Mouse (Mus musculus): ENCODE results near the gene Pxn. TPM values are rescaled to one million over a fixed set of nuclear protein-coding genes. Genes with fewer than 3 reads are reported as not detected.
"Not testable (repeated sequence)": the region's sequence is repeated elsewhere in the genome, so short reads cannot be mapped to it uniquely, and the experiment has no call there.

Gene Pxn
- polyA plus RNA-seq, 1 experiment, result 194 TPM

- H3K27ac ChIP-seq (ENCODE audit: insufficient read depth, low read length), result no peak overlapping the region
- 79% methylated on average over 7 of the region's 7 CpGs for WGBS
- DNase-seq, result no peak
These were observed 9.4 kb upstream of the Pxn start for GRCm38 (mm10) chr5:115497033-115497432.

GRCm38 (mm10) chr5:115498307-115499240, 7.9 kb upstream of the Pxn start:
- WGBS, result 44% methylated on average over 9 of the region's 9 CpGs
- H3K4me1 ChIP-seq (ENCODE audit: control insufficient read depth, insufficient read depth, low read length), result peaks cover 6% of the 10 kb centered on the region; the same call in 1 of the 2 replicates
- peak overlapping the region; percentile 51; the same call in 1 of the 2 replicates for H3K27ac ChIP-seq (ENCODE audit: insufficient read depth, low read length)
- H3K27me3 ChIP-seq (ENCODE audit: control insufficient read depth, insufficient read depth, low read length), result no peaks in the 10 kb centered on the region
- peak; percentile 66 to 73 for DNase-seq
- TF ChIP-seq POLR2A (IDR thresholded peaks at IDR 0.05; ENCODE audit: borderline replicate concordance, insufficient read depth, low read length) (no peak), CTCF (IDR thresholded peaks at IDR 0.05; ENCODE audit: borderline replicate concordance, insufficient read depth, low read depth, low read length) (no peak)
- no peak overlapping the region for H3K4me3 ChIP-seq (replicated peaks; ENCODE audit: insufficient read depth, low read depth, low read length)

More at GRCm38 (mm10) chr5:115497033-115497432, 9.4 kb upstream of the Pxn start:
- H3K27me3 ChIP-seq (ENCODE audit: control insufficient read depth, insufficient read depth, low read length), result no peaks in the 10 kb centered on the region
- no peak overlapping the region for H3K4me3 ChIP-seq (replicated peaks; ENCODE audit: insufficient read depth, low read depth, low read length)
- H3K4me1 ChIP-seq (ENCODE audit: control insufficient read depth, insufficient read depth, low read length), result peaks cover 9% of the 10 kb centered on the region; the same call in 1 of the 2 replicates
- TF ChIP-seq POLR2A (IDR thresholded peaks at IDR 0.05; ENCODE audit: borderline replicate concordance, insufficient read depth, low read length), result no peak
- no peak for TF ChIP-seq CTCF (IDR thresholded peaks at IDR 0.05; ENCODE audit: borderline replicate concordance, insufficient read depth, low read depth, low read length)

- Histone ChIP-seq H3K4me3 (replicated peaks; ENCODE audit: insufficient read depth, low read depth, low read length) (no peak overlapping the region), H3K4me1 (ENCODE audit: control insufficient read depth, insufficient read depth, low read length) (peaks cover 6% of the 10 kb centered on the region; the same call in 1 of the 2 replicates), H3K27ac (ENCODE audit: insufficient read depth, low read length) (no peak overlapping the region), H3K27me3 (ENCODE audit: control insufficient read depth, insufficient read depth, low read length) (no peaks in the 10 kb centered on the region)
- 85% methylated on average over 12 of the region's 12 CpGs for WGBS
- no peak for DNase-seq
- TF ChIP-seq CTCF (IDR thresholded peaks at IDR 0.05; ENCODE audit: borderline replicate concordance, insufficient read depth, low read depth, low read length) (no peak), POLR2A (IDR thresholded peaks at IDR 0.05; ENCODE audit: borderline replicate concordance, insufficient read depth, low read length) (no peak)
These were observed 6.0 kb upstream of the Pxn start for GRCm38 (mm10) chr5:115500383-115500935.

GRCm38 (mm10) chr5:115503035-115503434, 3.4 kb upstream of the Pxn start:
- WGBS, result 69% methylated on average over 12 of the region's 12 CpGs
- no peak for DNase-seq
- H3K4me1 ChIP-seq (ENCODE audit: control insufficient read depth, insufficient read depth, low read length), result peaks cover 5% of the 10 kb centered on the region; the same call in 1 of the 2 replicates
- TF ChIP-seq POLR2A (IDR thresholded peaks at IDR 0.05; ENCODE audit: borderline replicate concordance, insufficient read depth, low read length) (no peak), CTCF (IDR thresholded peaks at IDR 0.05; ENCODE audit: borderline replicate concordance, insufficient read depth, low read depth, low read length) (no peak)
- H3K27ac ChIP-seq (ENCODE audit: insufficient read depth, low read length), result no peak overlapping the region
- no peaks in the 10 kb centered on the region for H3K27me3 ChIP-seq (ENCODE audit: control insufficient read depth, insufficient read depth, low read length)
- no peak overlapping the region for H3K4me3 ChIP-seq (replicated peaks; ENCODE audit: insufficient read depth, low read depth, low read length)

- H3K27me3 ChIP-seq (ENCODE audit: control insufficient read depth, insufficient read depth, low read length); DNase-seq; H3K4me3 ChIP-seq (replicated peaks; ENCODE audit: insufficient read depth, low read depth, low read length); H3K27ac ChIP-seq (ENCODE audit: insufficient read depth, low read length); H3K4me1 ChIP-seq (ENCODE audit: control insufficient read depth, insufficient read depth, low read length): not testable (repeated sequence)
- WGBS, result 74% methylated on average over 4 of the region's 4 CpGs
These were observed 859 bp upstream of the Pxn start for GRCm38 (mm10) chr5:115505617-115506016.

- DNase-seq, result peak; percentile 41 to 51
- Histone ChIP-seq H3K4me1 (ENCODE audit: control insufficient read depth, insufficient read depth, low read length) (peaks cover 14% of the 10 kb centered on the region), H3K27ac (ENCODE audit: insufficient read depth, low read length) (peak overlapping the region; percentile 67), H3K4me3 (replicated peaks; ENCODE audit: insufficient read depth, low read depth, low read length) (peak overlapping the region; percentile 82), H3K27me3 (ENCODE audit: control insufficient read depth, insufficient read depth, low read length) (no peaks in the 10 kb centered on the region)
- 1% methylated on average over 12 of the region's 12 CpGs for WGBS
- TF ChIP-seq CTCF (IDR thresholded peaks at IDR 0.05; ENCODE audit: borderline replicate concordance, insufficient read depth, low read depth, low read length), result no peak
- no peak for TF ChIP-seq POLR2A (IDR thresholded peaks at IDR 0.05; ENCODE audit: borderline replicate concordance, insufficient read depth, low read length)
These were observed 948 bp downstream of the Pxn start for GRCm38 (mm10) chr5:115507267-115507980.

GRCm38 (mm10) chr5:115507981-115508858, 1.7 kb downstream of the Pxn start:
- H3K27ac ChIP-seq (ENCODE audit: insufficient read depth, low read length), result peak overlapping the region; percentile 80
- peak; percentile 82 for DNase-seq
- H3K4me3 ChIP-seq (replicated peaks; ENCODE audit: insufficient read depth, low read depth, low read length), result peak overlapping the region; percentile 82
- H3K27me3 ChIP-seq (ENCODE audit: control insufficient read depth, insufficient read depth, low read length), result no peaks in the 10 kb centered on the region
- WGBS, result 2% methylated on average over 18 of the region's 18 CpGs
- TF ChIP-seq CTCF (IDR thresholded peaks at IDR 0.05; ENCODE audit: borderline replicate concordance, insufficient read depth, low read depth, low read length) (no peak), POLR2A (IDR thresholded peaks at IDR 0.05; ENCODE audit: borderline replicate concordance, insufficient read depth, low read length) (no peak)
- H3K4me1 ChIP-seq (ENCODE audit: control insufficient read depth, insufficient read depth, low read length), result peaks cover 16% of the 10 kb centered on the region

Measured in cerebellum, adult 2 months (tissue).